Mouse (Mus musculus): ENCODE results near the gene Akr1b10. TPM values are rescaled to one million over a fixed set of nuclear protein-coding genes. Genes with fewer than 3 reads are reported as not detected.

The Akr1b10 gene
- 10 to 100 TPM; 37.6 to 45.5 TPM for total RNA-seq (2023)

GRCm38 (mm10) chr6:34384110-34384661 lies at the start of gene Akr1b10:
Akr1b10 (plus strand) TSS chr6:34384218.

DNA sequence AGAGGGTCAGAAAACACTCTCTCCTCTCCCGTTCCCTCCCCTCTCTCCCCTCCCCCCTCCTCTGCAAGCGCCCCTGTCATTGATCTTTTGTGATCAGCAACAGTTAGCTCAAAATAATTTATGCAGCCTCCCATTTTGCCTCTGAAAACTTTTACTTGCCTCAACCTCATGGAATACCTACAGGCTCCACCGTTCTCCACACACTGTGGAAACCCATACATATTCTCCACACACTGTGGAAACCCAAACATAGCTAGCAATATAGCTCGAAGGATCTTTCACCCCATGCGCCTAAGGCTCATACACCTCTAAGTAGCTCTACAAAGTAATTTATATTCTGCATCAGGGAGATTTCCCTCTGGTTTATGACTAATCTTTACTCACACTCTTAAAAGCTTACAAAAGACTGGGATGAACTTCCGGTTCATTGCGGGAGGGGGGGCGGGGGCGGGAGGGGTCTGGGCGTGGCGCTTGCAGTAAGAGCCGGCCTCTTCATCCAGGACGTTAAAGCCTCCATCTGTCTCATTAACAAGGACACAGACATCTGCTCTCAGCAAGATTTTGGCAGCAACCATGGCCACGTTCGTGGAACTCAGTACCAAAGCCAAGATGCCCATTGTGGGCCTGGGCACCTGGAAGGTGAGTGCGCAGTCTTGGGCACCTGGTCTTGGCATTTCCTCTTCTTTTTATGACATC lies 30.2 kb upstream of the Akr1b10 start, which contains the start of gene Akr1b8:
Gene Akr1b8, plus strand, starts transcription at position 462 of the 696 bp plus-strand sequence.

DNA sequence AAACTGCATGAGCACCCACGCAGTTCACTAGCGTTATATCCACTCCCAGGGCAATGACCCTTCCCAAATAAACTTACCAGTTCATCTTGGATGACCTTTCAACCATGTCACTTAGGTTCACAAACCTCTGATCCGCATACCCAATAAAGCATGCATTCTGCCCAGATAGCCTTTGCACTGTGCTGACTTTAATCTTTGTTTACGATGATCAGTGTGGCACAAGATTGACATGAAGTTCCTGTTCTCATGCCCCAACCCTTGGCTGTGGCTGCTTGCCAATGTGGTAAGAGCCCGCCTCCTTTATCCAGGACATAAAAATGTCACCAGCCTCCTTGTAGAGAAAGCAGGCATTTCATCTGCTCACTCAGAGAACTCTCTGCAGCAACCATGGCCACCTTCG lies 28.0 kb downstream of the Akr1b10 start, which contains the start of gene Akr1b7:
Gene Akr1b7, plus strand, starts transcription at position 312 of the 400 bp plus-strand sequence.

Other genes starting within 250 kb of the Akr1b10 start
- 10 to 100 TPM; 22.3 to 30.7 TPM for gene Slc35b4, start 207.1 kb upstream of the Akr1b10 start, total RNA-seq (2023)
- 10 to 100 TPM; 58.3 to 77.7 TPM for gene Akr1b3, start 66.7 kb upstream of the Akr1b10 start, total RNA-seq (2023)
- gene Akr1b8, start 30.1 kb upstream of the Akr1b10 start, total RNA-seq (2023) = under 1 TPM in 1 of 2 experiments, not detected in 1; 0.37 TPM
- 1 to 10 TPM; 4.4 to 5.0 TPM for gene Akr1b7, start 28.1 kb downstream of the Akr1b10 start, total RNA-seq (2023)
- 10 to 100 TPM; 10.6 to 11.2 TPM for gene Bpgm, start 92.0 kb downstream of the Akr1b10 start, total RNA-seq (2023)
- gene Cald1, start 214.3 kb downstream of the Akr1b10 start, total RNA-seq (2023) = 1 to 10 TPM in 1 of 2 experiments, under 1 TPM in 1; 0.76 to 1.1 TPM